Mouse (Mus musculus) midbrain, embryonic 11.5 days (tissue): ENCODE data around the gene Qrich2. TPM values are rescaled to one million over a fixed set of nuclear protein-coding genes. Genes with fewer than 3 reads are reported as not detected.

Experiments used
- ATAC-seq: fragments of 200-750 bp; cut with Nextera tagmentation; 2 replicates; pipeline ENCODE4 v1.8.0; 2017; ENCODE audit warnings: moderate TSS enrichment, moderate library complexity; ENCODE audit not compliant: low FRiP score
- DNase-seq: peaks from one replicate; pipeline ENCODE4 v3.0.0; 2015; ENCODE audit warnings: low spot score; ENCODE audit errors: missing footprints
- H3K27ac ChIP-seq: fragments of 300-500 bp; sonication (generic); 2 replicates; pipeline ENCODE4 v1.5.1; 2014; ENCODE audit warnings: low read depth, low read length
- H3K27me3 ChIP-seq: fragments of 300-500 bp; sonication (generic); 2 replicates; pipeline ENCODE4 v1.6.1; 2014; ENCODE audit warnings: mild to moderate bottlenecking, low read length, moderate library complexity, mixed read lengths; ENCODE audit not compliant: control insufficient read depth, insufficient read depth
- H3K36me3 ChIP-seq: fragments of 300-500 bp; sonication (generic); 2 replicates; pipeline ENCODE4 v1.6.1; 2014; ENCODE audit warnings: mild to moderate bottlenecking, low read length, moderate library complexity, mixed read lengths; ENCODE audit not compliant: control insufficient read depth, insufficient read depth
- H3K4me1 ChIP-seq: fragments of 300-500 bp; sonication (generic); 2 replicates; pipeline ENCODE4 v1.6.1; 2014; ENCODE audit warnings: low read length; ENCODE audit not compliant: control insufficient read depth, insufficient read depth
- H3K4me2 ChIP-seq: fragments of 300-500 bp; sonication (generic); 2 replicates; pipeline ENCODE4 v1.6.1; 2014; ENCODE audit warnings: mild to moderate bottlenecking, moderate library complexity
- H3K4me3 ChIP-seq: fragments of 300-500 bp; sonication (generic); 2 replicates; pipeline ENCODE4 v1.5.1; 2014; ENCODE audit warnings: low read depth, low read length
- H3K9ac ChIP-seq: fragments of 300-500 bp; sonication (generic); 2 replicates; pipeline ENCODE4 v1.6.1; 2014; ENCODE audit warnings: low read length
- H3K9me3 ChIP-seq: fragments of 300-500 bp; sonication (generic); 2 replicates; pipeline ENCODE4 v1.6.1; 2016; ENCODE audit warnings: low read length; ENCODE audit not compliant: control insufficient read depth
- WGBS: fragments of 180-500 bp; shearing (Covaris S2); extraction: QIAGEN DNeasy Blood & Tissue Kit; methylation state at CpG from one replicate; pipeline ENCODE4 v1.1.7; 2014; 5-methylcytosine and 5-hydroxymethylcytosine counted together
- polyA plus RNA-seq: library from polyadenylated mRNA; unstranded; fragments of >200 nt; fragmentation: Nextera tagmentation; extraction: Ambion mirVana; gene quantifications from 2 replicates; pipeline ENCODE4 v1.2.1, GENCODE M21; 2014

Gene Qrich2
- polyA plus RNA-seq, 1 experiment from 2014 or later = 0.08 TPM

GRCm38 (mm10) chr11:116443311-116443710 is 22.7 kb downstream of the Qrich2 start:
- ATAC-seq (no peak), DNase-seq (no peak)
- peaks cover 4% of the 10 kb centered on the region; the same call in 1 of the 2 replicates for H3K36me3 ChIP-seq
- H3K9me3 ChIP-seq = no peaks in the 10 kb centered on the region
- no peak overlapping the region for H3K9ac ChIP-seq
- no peak overlapping the region for H3K4me3 ChIP-seq
- no peak overlapping the region for H3K4me2 ChIP-seq
- 87% methylated on average over 6 of the region's 6 CpGs for WGBS
- H3K27ac ChIP-seq = no peak overlapping the region
- H3K27me3 ChIP-seq = peaks cover 5% of the 10 kb centered on the region; the same call in 1 of the 2 replicates
- H3K4me1 ChIP-seq = no peaks in the 10 kb centered on the region

GRCm38 (mm10) chr11:116442867-116443177 is 23.2 kb downstream of the Qrich2 start:
- Histone ChIP-seq H3K4me2 (no peak overlapping the region), H3K4me3 (no peak overlapping the region), H3K27me3 (peaks cover 5% of the 10 kb centered on the region; the same call in 1 of the 2 replicates), H3K36me3 (peaks cover 4% of the 10 kb centered on the region; the same call in 1 of the 2 replicates), H3K9me3 (no peaks in the 10 kb centered on the region), H3K4me1 (no peaks in the 10 kb centered on the region), H3K9ac (no peak overlapping the region; the same call in 1 of the 2 replicates), H3K27ac (no peak overlapping the region)
- DNase-seq (no peak), ATAC-seq (no peak)
- 79% methylated on average over 6 of the region's 6 CpGs for WGBS

- 83% methylated on average over 15 of the region's 15 CpGs for WGBS
- H3K27ac ChIP-seq = no peak overlapping the region
Observed at GRCm38 (mm10) chr11:116442129-116442866, 23.7 kb downstream of the Qrich2 start.

GRCm38 (mm10) chr11:116440408-116441068 is 25.5 kb downstream of the Qrich2 start:
- WGBS = 83% methylated on average over 7 of the region's 7 CpGs
- Histone ChIP-seq H3K27me3 (no peaks in the 10 kb centered on the region), H3K4me2 (no peak overlapping the region), H3K4me3 (no peak overlapping the region), H3K4me1 (peaks cover 13% of the 10 kb centered on the region), H3K9me3 (no peaks in the 10 kb centered on the region), H3K36me3 (peaks cover 11% of the 10 kb centered on the region; the same call in 1 of the 2 replicates), H3K9ac (no peak overlapping the region), H3K27ac (no peak overlapping the region)
- ATAC-seq (no peak), DNase-seq (peak; percentile 77)

More at GRCm38 (mm10) chr11:116442129-116442866, 23.7 kb downstream of the Qrich2 start:
- Histone ChIP-seq H3K36me3 (peaks cover 8% of the 10 kb centered on the region; the same call in 1 of the 2 replicates), H3K4me3 (no peak overlapping the region), H3K4me1 (no peaks in the 10 kb centered on the region; the same call in 1 of the 2 replicates), H3K9ac (no peak overlapping the region; the same call in 1 of the 2 replicates), H3K27me3 (peaks cover 5% of the 10 kb centered on the region; the same call in 1 of the 2 replicates), H3K9me3 (no peaks in the 10 kb centered on the region), H3K4me2 (no peak overlapping the region)
- no peak for ATAC-seq
- DNase-seq = peak; percentile 75

- Histone ChIP-seq H3K9ac (no peak overlapping the region), H3K9me3 (no peaks in the 10 kb centered on the region), H3K4me2 (no peak overlapping the region), H3K27ac (no peak overlapping the region), H3K27me3 (no peaks in the 10 kb centered on the region), H3K4me1 (peaks cover 17% of the 10 kb centered on the region), H3K4me3 (no peak overlapping the region), H3K36me3 (peaks cover 11% of the 10 kb centered on the region; the same call in 1 of the 2 replicates)
- peak; percentile 77 for DNase-seq
- ATAC-seq = no peak
- 89% methylated on average over 19 of the region's 19 CpGs for WGBS
Observed at GRCm38 (mm10) chr11:116439269-116440240, 26.5 kb downstream of the Qrich2 start.

GRCm38 (mm10) chr11:116437541-116437940 is 28.5 kb downstream of the Qrich2 start:
- DNase-seq (no peak), ATAC-seq (no peak)
- H3K27ac ChIP-seq = no peak overlapping the region

GRCm38 (mm10) chr11:116436725-116437331 is 29.2 kb downstream of the Qrich2 start:
- Histone ChIP-seq H3K27me3 (no peaks in the 10 kb centered on the region), H3K9me3 (no peaks in the 10 kb centered on the region), H3K36me3 (peaks cover 11% of the 10 kb centered on the region; the same call in 1 of the 2 replicates), H3K4me3 (no peak overlapping the region), H3K4me2 (no peak overlapping the region), H3K27ac (no peak overlapping the region), H3K4me1 (peaks cover 17% of the 10 kb centered on the region), H3K9ac (no peak overlapping the region)
- 76% methylated on average over 4 of the region's 4 CpGs for WGBS
- ATAC-seq (no peak), DNase-seq (peak; percentile 78)

More at GRCm38 (mm10) chr11:116437541-116437940, 28.5 kb downstream of the Qrich2 start:
- H3K4me1 ChIP-seq = peaks cover 17% of the 10 kb centered on the region
- no peak overlapping the region for H3K4me3 ChIP-seq
- no peak overlapping the region for H3K4me2 ChIP-seq
- H3K9ac ChIP-seq = no peak overlapping the region
- H3K27me3 ChIP-seq = no peaks in the 10 kb centered on the region
- peaks cover 11% of the 10 kb centered on the region; the same call in 1 of the 2 replicates for H3K36me3 ChIP-seq
- WGBS = 89% methylated on average over 11 of the region's 11 CpGs
- H3K9me3 ChIP-seq = no peaks in the 10 kb centered on the region

- peak overlapping the region; percentile 79 for H3K4me2 ChIP-seq
- DNase-seq (peak; percentile 86), ATAC-seq (no peak)
- H3K4me1 ChIP-seq = peaks cover 17% of the 10 kb centered on the region
- WGBS = 73% methylated on average over 5 of the region's 5 CpGs
- H3K27me3 ChIP-seq = no peaks in the 10 kb centered on the region
- peaks cover 11% of the 10 kb centered on the region; the same call in 1 of the 2 replicates for H3K36me3 ChIP-seq
- no peak overlapping the region for H3K27ac ChIP-seq
- H3K9ac ChIP-seq = 0 out of 2 replicates have a peak overlapping the region, but pooled peaks have one; percentile 30
- H3K9me3 ChIP-seq = no peaks in the 10 kb centered on the region
- H3K4me3 ChIP-seq = peak overlapping the region; percentile 87; the same call in 1 of the 2 replicates
Observed at GRCm38 (mm10) chr11:116435992-116436724, 29.9 kb downstream of the Qrich2 start.
